Mouse (Mus musculus): ENCODE results near the gene Gm3033.
"Not testable (repeated sequence)": the region's sequence is repeated elsewhere in the genome, so short reads cannot be mapped to it uniquely, and the experiment has no call there.

The Gm3033 gene

GRCm38 (mm10) chr14:3845945-3846344 lies at the start of gene Gm3033:
Gene Gm3033 (plus strand): TSS chr14:3846245.
- DNase-seq (ENCODE audit: extremely low read depth, low read depth), result not testable (repeated sequence)

DNA sequence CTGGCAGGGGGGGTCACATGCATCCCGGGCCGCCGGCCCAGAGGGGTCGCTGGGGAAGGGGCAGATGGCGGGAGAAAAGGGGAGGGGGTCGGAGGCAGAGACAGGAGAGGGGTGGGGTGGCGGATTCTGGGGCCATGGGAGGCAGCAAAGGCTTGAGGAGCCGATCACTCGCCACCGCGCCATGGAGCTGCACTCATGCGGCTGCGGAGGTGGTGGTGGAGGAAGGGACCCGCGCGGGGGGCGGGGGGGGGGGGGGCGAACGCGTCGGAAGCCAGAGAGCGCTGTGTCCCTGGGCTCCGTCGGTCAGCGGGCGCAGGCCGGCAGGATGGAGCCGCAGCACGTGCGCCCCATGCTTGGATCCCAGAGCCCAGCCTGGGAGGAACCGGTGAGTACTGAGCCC lies 36.3 kb upstream of the Gm3033 start, which contains the start of gene Gm3002:
TSS of gene Gm3002 (plus strand) at position 301 of the 400 bp plus-strand sequence.
- DNase-seq (ENCODE audit: extremely low read depth, low read depth), result not testable (repeated sequence)

DNA sequence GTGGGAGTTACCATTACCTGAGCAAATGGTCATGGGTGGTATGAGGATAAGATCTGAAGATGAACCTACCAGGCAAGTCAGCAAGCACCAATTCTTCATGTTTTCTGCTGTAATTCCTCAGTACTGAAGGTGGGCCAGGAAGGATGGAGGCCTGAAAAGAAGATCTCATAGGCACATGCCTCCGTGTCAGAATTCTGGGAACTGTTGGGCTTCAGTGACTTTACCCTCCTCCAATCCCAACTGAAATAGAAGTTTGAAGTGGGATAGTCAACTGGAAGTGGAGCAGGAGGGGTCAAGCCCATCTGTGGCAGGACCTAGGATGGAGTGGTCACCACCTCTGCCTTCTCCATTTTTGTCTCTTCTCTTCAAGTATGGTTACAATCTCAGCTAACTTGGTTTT lies 37.8 kb downstream of the Gm3033 start, which contains the start of gene Gm2916:
TSS of gene Gm2916 (plus strand) at position 301 of the 400 bp plus-strand sequence.
- not testable (repeated sequence) for DNase-seq (ENCODE audit: extremely low read depth, low read depth)

Data from MEL-GATA-1-ER (cell line).